In the genomic region with DNA sequence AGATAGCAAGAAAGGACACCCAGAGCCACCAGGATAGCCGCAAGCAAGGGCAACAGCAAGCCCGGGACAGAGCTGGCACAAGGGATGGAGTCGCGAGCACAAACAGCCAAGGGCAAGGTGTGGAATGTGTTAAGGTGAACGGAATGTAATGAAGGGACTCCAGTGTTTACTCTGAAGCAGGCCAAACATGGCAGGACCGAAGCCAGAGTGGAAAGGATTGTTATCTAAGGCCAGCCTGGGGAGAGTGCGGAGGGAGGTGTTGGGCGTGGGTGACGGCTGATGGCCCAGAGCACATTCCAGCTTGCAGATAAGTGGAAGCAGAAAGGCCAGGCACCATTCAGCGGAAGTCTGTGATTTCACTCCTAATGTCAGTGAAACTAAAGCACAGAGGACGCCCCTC, we compare ENCODE assay signal across 8 mouse cellular contexts.
DNase-seq lines count a peak whose midpoint lies in the region; ATAC-seq and TF ChIP-seq lines count a peak whose summit lies in the region.

No protein-coding gene starts in this region.

- no peak overlapping the region for H3K4me2 ChIP-seq in stomach, embryonic 16.5 days (ENCODE audit: low read depth, low read length)
- no peak overlapping the region for H3K4me2 ChIP-seq in forebrain, embryonic 13.5 days

- TF ChIP-seq POLR2A in liver, adult 2 months (IDR thresholded peaks at IDR 0.05; ENCODE audit: extremely low read depth, insufficient read depth, low read length): 0 out of 2 replicates have a peak, but pooled peaks have one; percentile 9

- H3K27me3 ChIP-seq in liver, adult 2 months (ENCODE audit: control insufficient read depth, insufficient read depth, low read length): no peaks in the 10 kb centered on the region
- no peaks in the 10 kb centered on the region for H3K27me3 ChIP-seq in stomach, embryonic 16.5 days (ENCODE audit: control insufficient read depth, insufficient read depth, low read length)
- H3K27me3 ChIP-seq in forebrain, embryonic 13.5 days: no peaks in the 10 kb centered on the region

- peak; percentile 80 for ATAC-seq in stomach, embryonic 16.5 days (ENCODE audit: insufficient read depth, low FRiP score)
- no peak for ATAC-seq in forebrain, embryonic 13.5 days

- no peaks in the 10 kb centered on the region for H3K79me2 ChIP-seq in liver, adult 2 months (ENCODE audit: control insufficient read depth, insufficient read depth, low read length)

- 6% methylated on average over 11 of the region's 11 CpGs for WGBS in liver, adult 2 months
- 31% methylated on average over 11 of the region's 11 CpGs for WGBS in stomach, embryonic 16.5 days
- WGBS in forebrain, embryonic 13.5 days: 72% methylated on average over 11 of the region's 11 CpGs

- H3K9ac ChIP-seq in liver, adult 2 months (ENCODE audit: low read depth, low read length): peak overlapping the region; percentile 11; the same call in 1 of the 2 replicates
- H3K9ac ChIP-seq in stomach, embryonic 16.5 days (ENCODE audit: low read length): no peak overlapping the region
- no peak overlapping the region for H3K9ac ChIP-seq in forebrain, embryonic 13.5 days

- peak; percentile 56 for DNase-seq in adrenal gland, postnatal 14 days
- no peak for DNase-seq in adrenal gland, postnatal 25 days
- peak; percentile 67 to 76 for DNase-seq in heart, postnatal 14 days
- peak; percentile 97 for DNase-seq in liver, adult 2 months (ENCODE audit: extremely low read depth, low read depth, low spot score)
- DNase-seq in layer of hippocampus, postnatal 36 days: no peak
- no peak for DNase-seq in adrenal gland, postnatal 36 days

- H3K4me3 ChIP-seq in liver, adult 2 months (ENCODE audit: insufficient read depth, low read depth, low read length): no peak overlapping the region
- H3K4me3 ChIP-seq in stomach, embryonic 16.5 days (replicated peaks; ENCODE audit: low read length): no peak overlapping the region
- no peak overlapping the region for H3K4me3 ChIP-seq in forebrain, embryonic 13.5 days

- intact Hi-C loops in heart, postnatal 14 days (cut with DNase I): no loop called here

- H3K4me1 ChIP-seq in liver, adult 2 months (ENCODE audit: control insufficient read depth, insufficient read depth, low read length): peaks cover 16% of the 10 kb centered on the region
- peaks cover 3% of the 10 kb centered on the region; the same call in 1 of the 2 replicates for H3K4me1 ChIP-seq in stomach, embryonic 16.5 days (ENCODE audit: control insufficient read depth, insufficient read depth, low read length)
- no peaks in the 10 kb centered on the region for H3K4me1 ChIP-seq in forebrain, embryonic 13.5 days

- H3K27ac ChIP-seq in liver, adult 2 months (replicated peaks; ENCODE audit: insufficient read depth, low read depth, low read length): peak overlapping the region; percentile 83
- peak overlapping the region; percentile 44; the same call in 1 of the 2 replicates for H3K27ac ChIP-seq in stomach, embryonic 16.5 days (ENCODE audit: low read length)
- H3K27ac ChIP-seq in forebrain, embryonic 13.5 days: no peak overlapping the region

- TF ChIP-seq CTCF in liver, adult 2 months (IDR thresholded peaks at IDR 0.05; ENCODE audit: low read depth, low read length): no peak

- no peaks in the 10 kb centered on the region for H3K9me3 ChIP-seq in stomach, embryonic 16.5 days (replicated peaks; ENCODE audit: control insufficient read depth, low read length)
- no peaks in the 10 kb centered on the region for H3K9me3 ChIP-seq in forebrain, embryonic 13.5 days (replicated peaks)

- H3K36me3 ChIP-seq in liver, adult 2 months (ENCODE audit: control insufficient read depth, insufficient read depth, low read length): no peaks in the 10 kb centered on the region
- H3K36me3 ChIP-seq in stomach, embryonic 16.5 days (ENCODE audit: control insufficient read depth, insufficient read depth, low read length): no peaks in the 10 kb centered on the region
- H3K36me3 ChIP-seq in forebrain, embryonic 13.5 days (ENCODE audit: poor library complexity, severe bottlenecking): no peaks in the 10 kb centered on the region

Comparison
In these comparisons a context has a peak if more than half of its experiments do, and no peak if none do; other contexts are left out.
1. DNase-seq: peak in adrenal gland, postnatal 14 days (single experiment), heart, postnatal 14 days (2 of 2) and liver, adult 2 months (single experiment); none in adrenal gland, postnatal 25 days (single experiment), layer of hippocampus, postnatal 36 days (0 of 2) and adrenal gland, postnatal 36 days (0 of 2).